16 mouse cellular contexts compared by ENCODE assay signal in genomic region chr10:123605671-123606070, GRCm38 (mm10).
"Had no signal": no experiment of that assay in that cellular context is flagged by ENCODE, and none has a peak within 500 bp of the region (broad histone marks: within the 10 kb centered on the region; RNA-seq: fewer than 3 reads in every experiment).

No protein-coding gene starts in this region.

- ATAC-seq: intestine, embryonic 15.5 days; liver, postnatal 0 days; midbrain, embryonic 16.5 days had no signal

- H3K27ac ChIP-seq: intestine, embryonic 15.5 days; left cerebral cortex, adult 2 months; limb, embryonic 12.5 days; liver, embryonic 13.5 days; macrophage; midbrain, embryonic 12.5 days; stomach, embryonic 15.5 days had no signal

- H3K4me2 ChIP-seq: intestine, embryonic 15.5 days; limb, embryonic 12.5 days; liver, embryonic 13.5 days; midbrain, embryonic 12.5 days; stomach, embryonic 15.5 days had no signal

- H3K36me3 ChIP-seq: intestine, embryonic 15.5 days; limb, embryonic 12.5 days; liver, embryonic 13.5 days; midbrain, embryonic 12.5 days; stomach, embryonic 15.5 days had no signal

- H3K9me3 ChIP-seq: intestine, embryonic 15.5 days; limb, embryonic 12.5 days; liver, embryonic 13.5 days; midbrain, embryonic 12.5 days; stomach, embryonic 15.5 days had no signal

- H3K9ac ChIP-seq: intestine, embryonic 15.5 days; limb, embryonic 12.5 days; liver, embryonic 13.5 days; liver, postnatal 0 days; midbrain, embryonic 12.5 days; stomach, embryonic 15.5 days had no signal

- H3K4me1 ChIP-seq: intestine, embryonic 15.5 days; limb, embryonic 12.5 days; liver, embryonic 13.5 days; megakaryocyte, embryonic 14.5 days; midbrain, embryonic 12.5 days; stomach, embryonic 15.5 days had no signal

- DNase-seq: kidney, adult 18-20 months; kidney, postnatal 10 days; kidney, postnatal 4 days; liver; liver, embryonic 13.5 days; liver, postnatal 0 days; right cerebral cortex, postnatal 14 days; thymus, postnatal 36 days had no signal

- H3K27me3 ChIP-seq: intestine, embryonic 15.5 days; limb, embryonic 12.5 days; liver, embryonic 13.5 days; megakaryocyte, embryonic 14.5 days; midbrain, embryonic 12.5 days; stomach, embryonic 15.5 days had no signal

- H3K4me3 ChIP-seq: intestine, embryonic 15.5 days; left cerebral cortex, adult 2 months; limb, embryonic 12.5 days; liver, embryonic 13.5 days; megakaryocyte, embryonic 14.5 days; midbrain, embryonic 12.5 days; stomach, embryonic 15.5 days had no signal
